In genomic region chr19:7240291-7240690, GRCm38 (mm10) we compare ENCODE assay signal across 8 mouse cellular contexts. TPM values are rescaled to one million over a fixed set of nuclear protein-coding genes. Genes with fewer than 3 reads are reported as not detected.
DNase-seq lines count a peak whose midpoint lies in the region; ATAC-seq and TF ChIP-seq lines count a peak whose summit lies in the region.

No protein-coding gene starts in this region.

- WGBS in heart, embryonic 10.5 days = 3% methylated on average over 13 of the region's 13 CpGs
- 4% methylated on average over 13 of the region's 13 CpGs for WGBS in embryonic facial prominence, embryonic 12.5 days
- WGBS in intestine, postnatal 0 days = 1% methylated on average over 13 of the region's 13 CpGs
- 2% methylated on average over 13 of the region's 13 CpGs for WGBS in neural tube, embryonic 12.5 days

- peaks cover 37% of the 10 kb centered on the region for H3K36me3 ChIP-seq in heart, embryonic 10.5 days
- H3K36me3 ChIP-seq in CH12.LX (replicated peaks in 1 of 2; ENCODE audit: control insufficient read depth in 1 of 2, insufficient read depth in 1 of 2, low read length in 1 of 2) = peaks cover 3 to 32% of the 10 kb centered on the region in 2 experiments
- H3K36me3 ChIP-seq in embryonic facial prominence, embryonic 12.5 days = 0 out of 2 replicates have a peak, but pooled peaks cover 6% of the 10 kb centered on the region
- peaks cover 15% of the 10 kb centered on the region for H3K36me3 ChIP-seq in intestine, postnatal 0 days (ENCODE audit: control insufficient read depth, insufficient read depth)
- peaks cover 19% of the 10 kb centered on the region for H3K36me3 ChIP-seq in neural tube, embryonic 12.5 days

- dilution Hi-C loops in CH12.LX (cut with MboI; ENCODE audit: extremely low pct_ligation_motif_present, extremely low pct_unique_long_range_greater_than_20kb, low sequenced_read_pairs) = no loop called here

- peak overlapping the region; percentile 64 for H3K4me2 ChIP-seq in CH12.LX (ENCODE audit: insufficient read depth, low read depth, poor library complexity, severe bottlenecking)
- peak overlapping the region; percentile 79 for H3K4me2 ChIP-seq in embryonic facial prominence, embryonic 12.5 days (replicated peaks)
- peak overlapping the region; percentile 99 for H3K4me2 ChIP-seq in intestine, postnatal 0 days (replicated peaks; ENCODE audit: low read depth)
- peak overlapping the region; percentile 95 for H3K4me2 ChIP-seq in neural tube, embryonic 12.5 days (replicated peaks)

- H3K9ac ChIP-seq in CH12.LX (ENCODE audit: insufficient read depth, low read depth) = peak overlapping the region; percentile 76
- peak overlapping the region; percentile 78 for H3K9ac ChIP-seq in embryonic facial prominence, embryonic 12.5 days
- peak overlapping the region; percentile 79 for H3K9ac ChIP-seq in intestine, postnatal 0 days (ENCODE audit: low read depth, low read length)
- peak overlapping the region; percentile 79 for H3K9ac ChIP-seq in neural tube, embryonic 12.5 days

- peak overlapping the region; percentile 94 for H3K27ac ChIP-seq in heart, embryonic 10.5 days
- H3K27ac ChIP-seq in CH12.LX (ENCODE audit: insufficient read depth, low read depth) = peak overlapping the region; percentile 47
- H3K27ac ChIP-seq in embryonic facial prominence, embryonic 12.5 days = peak overlapping the region; percentile 81
- H3K27ac ChIP-seq in intestine, postnatal 0 days (ENCODE audit: low read depth, low read length) = peak overlapping the region; percentile 77
- peak overlapping the region; percentile 74; the same call in 1 of the 2 replicates for H3K27ac ChIP-seq in neural tube, embryonic 12.5 days

- in situ Hi-C loops in CH12.LX (cut with MboI; ENCODE audit: low pct_ligation_motif_present, low pct_unique_long_range_greater_than_20kb, low sequenced_read_pairs) = loop anchor here (10.0 kb wide), 1 partner anchor 175 kb away; the partner anchor contains the start of gene 2700081O15Rik

- no peak for DNase-seq in heart, embryonic 10.5 days (ENCODE audit: low spot score)
- DNase-seq in heart, postnatal 4 days = no peak
- peak; percentile 26 for DNase-seq in CH12.LX (ENCODE audit: extremely low read depth)
- DNase-seq in gastrocnemius, adult 8-10 months (ENCODE audit: low spot score in 2 of 2) = no peak
- DNase-seq in urinary bladder, postnatal 36 days (ENCODE audit: low spot score in 2 of 2) = no peak

- no peak for TF ChIP-seq RAD21 in CH12.LX (IDR thresholded peaks at IDR 0.05; ENCODE audit: low read depth, low read length)

- TF ChIP-seq EP300 in CH12.LX (IDR thresholded peaks at IDR 0.05; ENCODE audit: low read length) = no peak

- TF ChIP-seq POLR2A in CH12.LX (IDR thresholded peaks at IDR 0.05; ENCODE audit: low read depth, low read length) = no peak

- ATAC-seq in embryonic facial prominence, embryonic 12.5 days (ENCODE audit: insufficient number of reproducible peaks, insufficient read depth, low FRiP score, low TSS enrichment) = no peak
- no peak for ATAC-seq in intestine, postnatal 0 days
- no peak; the same call in 1 of the 2 replicates for ATAC-seq in neural tube, embryonic 12.5 days (ENCODE audit: low FRiP score, low read depth)

- peak overlapping the region; percentile 80 for H3K4me3 ChIP-seq in heart, embryonic 10.5 days
- peak overlapping the region; percentile 85 to 91 (median 87) for H3K4me3 ChIP-seq in CH12.LX (replicated peaks in 1 of 3; ENCODE audit: low read depth in 2 of 3, low read length in 2 of 3, poor library complexity in 1 of 3)
- peak overlapping the region; percentile 68 for H3K4me3 ChIP-seq in embryonic facial prominence, embryonic 12.5 days
- peak overlapping the region; percentile 85 for H3K4me3 ChIP-seq in intestine, postnatal 0 days (ENCODE audit: low read depth, low read length)
- peak overlapping the region; percentile 69 for H3K4me3 ChIP-seq in neural tube, embryonic 12.5 days

- no peaks in the 10 kb centered on the region; the same call in 1 of the 2 replicates for H3K27me3 ChIP-seq in heart, embryonic 10.5 days (ENCODE audit: insufficient read depth, poor library complexity, severe bottlenecking)
- H3K27me3 ChIP-seq in CH12.LX (replicated peaks) = peaks cover 4% of the 10 kb centered on the region
- H3K27me3 ChIP-seq in embryonic facial prominence, embryonic 12.5 days = no peaks in the 10 kb centered on the region
- H3K27me3 ChIP-seq in intestine, postnatal 0 days (replicated peaks; ENCODE audit: control insufficient read depth, insufficient read depth, low read length) = no peaks in the 10 kb centered on the region
- no peaks in the 10 kb centered on the region for H3K27me3 ChIP-seq in neural tube, embryonic 12.5 days (replicated peaks)

- H3K4me1 ChIP-seq in heart, embryonic 10.5 days = peaks cover 25% of the 10 kb centered on the region
- H3K4me1 ChIP-seq in CH12.LX (ENCODE audit: control insufficient read depth in 1 of 2, insufficient read depth in 2 of 2) = peaks cover 25 to 54% of the 10 kb centered on the region in 2 experiments
- H3K4me1 ChIP-seq in embryonic facial prominence, embryonic 12.5 days = peaks cover 11% of the 10 kb centered on the region
- no peaks in the 10 kb centered on the region for H3K4me1 ChIP-seq in intestine, postnatal 0 days (replicated peaks; ENCODE audit: control insufficient read depth, insufficient read depth, low read length)
- H3K4me1 ChIP-seq in neural tube, embryonic 12.5 days = peaks cover 22% of the 10 kb centered on the region

- no peak for TF ChIP-seq CTCF in CH12.LX (conservative IDR thresholded peaks at IDR 0.05 in 1 of 2, IDR thresholded peaks at IDR 0.05 in 1 of 2; ENCODE audit: low read depth in 2 of 2, low read length in 2 of 2)
- TF ChIP-seq CTCF in intestine, postnatal 0 days (IDR thresholded peaks at IDR 0.05; ENCODE audit: low read depth) = no peak

- H3K79me2 ChIP-seq in CH12.LX (replicated peaks; ENCODE audit: control insufficient read depth, extremely low read depth, insufficient read depth, poor library complexity, severe bottlenecking) = peaks cover 33% of the 10 kb centered on the region

- no peaks in the 10 kb centered on the region for H3K9me3 ChIP-seq in heart, embryonic 10.5 days
- no peaks in the 10 kb centered on the region for H3K9me3 ChIP-seq in CH12.LX (replicated peaks; ENCODE audit: low read length)
- H3K9me3 ChIP-seq in embryonic facial prominence, embryonic 12.5 days = no peaks in the 10 kb centered on the region
- no peaks in the 10 kb centered on the region for H3K9me3 ChIP-seq in intestine, postnatal 0 days (ENCODE audit: control insufficient read depth)
- H3K9me3 ChIP-seq in neural tube, embryonic 12.5 days = no peaks in the 10 kb centered on the region

TF ChIP-seq in CH12.LX, 34 proteins besides CTCF, POLR2A, EP300 and RAD21:
- TF ChIP-seq SIN3A (IDR thresholded peaks at IDR 0.05; ENCODE audit: low read length) (no peak; the same call in none of the 2 replicates), MYC (IDR thresholded peaks at IDR 0.05; ENCODE audit: low read depth, low read length) (0 out of 2 replicates have a peak, but pooled peaks have one; percentile 8)

RNA-seq across cellular contexts. Expression of gene Naa40, which starts 0.7 kb away (rescaled TPM):
- 67.6 and 72.8 TPM in 2 replicates for polyA plus RNA-seq in heart, embryonic 10.5 days (2016; fragmentation: Nextera tagmentation; extraction: Ambion mirVana)
- 10 to 100 TPM; 34.3 to 36.9 TPM for total RNA-seq in heart, postnatal 4 days (2021)
- total RNA-seq in CH12.LX (2012; rRNA removed) = 40.6 and 45.5 TPM in 2 replicates
- total RNA-seq in CH12.LX (2014; rRNA removed) = 63.1 and 65.7 TPM in 2 replicates
- 61.2 and 69.3 TPM in 2 replicates for polyA plus RNA-seq in CH12.LX (2012; ENCODE audit: insufficient read length, low read depth)
- polyA plus RNA-seq in embryonic facial prominence, embryonic 12.5 days (2016; fragmentation: Nextera tagmentation; extraction: Ambion mirVana) = 71.8 and 72.2 TPM in 2 replicates
- polyA plus RNA-seq in intestine, postnatal 0 days (2015; fragmentation: Nextera tagmentation; extraction: Ambion mirVana) = 18.6 and 19.7 TPM in 2 replicates
- polyA plus RNA-seq in neural tube, embryonic 12.5 days (2016; fragmentation: Nextera tagmentation; extraction: Ambion mirVana) = 74.0 and 76.0 TPM in 2 replicates
- total RNA-seq in gastrocnemius, adult 8-10 months (2022) = 10 to 100 TPM in 3 of 4 experiments, 1 to 10 TPM in 1; 9.2 to 12.4 (median 11.2) TPM

RNA-seq across cellular contexts. Expression of gene Cox8a, which starts 22.9 kb away (rescaled TPM):
- 1,294 and 1,907 TPM in 2 replicates for polyA plus RNA-seq in heart, embryonic 10.5 days (2016; fragmentation: Nextera tagmentation; extraction: Ambion mirVana)
- total RNA-seq in heart, postnatal 4 days (2021) = 100 to 1,000 TPM; 836 to 917 TPM
- 797 and 822 TPM in 2 replicates for total RNA-seq in CH12.LX (2012; rRNA removed)
- 275 and 326 TPM in 2 replicates for total RNA-seq in CH12.LX (2014; rRNA removed)
- 617 and 896 TPM in 2 replicates for polyA plus RNA-seq in CH12.LX (2012; ENCODE audit: insufficient read length, low read depth)
- 824 and 858 TPM in 2 replicates for polyA plus RNA-seq in embryonic facial prominence, embryonic 12.5 days (2016; fragmentation: Nextera tagmentation; extraction: Ambion mirVana)
- 2,194 and 2,204 TPM in 2 replicates for polyA plus RNA-seq in intestine, postnatal 0 days (2015; fragmentation: Nextera tagmentation; extraction: Ambion mirVana)
- polyA plus RNA-seq in neural tube, embryonic 12.5 days (2016; fragmentation: Nextera tagmentation; extraction: Ambion mirVana) = 822 and 941 TPM in 2 replicates
- total RNA-seq in gastrocnemius, adult 8-10 months (2022) = 100 to 1,000 TPM in 1 of 4 experiments, 10 to 100 TPM in 3; 68.4 to 103 (median 82.9) TPM

RNA-seq across cellular contexts. Expression of gene Rcor2, which starts 26.8 kb away (rescaled TPM):
- polyA plus RNA-seq in heart, embryonic 10.5 days (2016; fragmentation: Nextera tagmentation; extraction: Ambion mirVana) = 18.5 and 27.1 TPM in 2 replicates
- total RNA-seq in heart, postnatal 4 days (2021) = 10 to 100 TPM; 19.0 to 19.2 TPM
- total RNA-seq in CH12.LX (2012; rRNA removed) (12.0 and 13.3 TPM in 2 replicates), CH12.LX (2014; rRNA removed) (9.2 and 10.3 TPM in 2 replicates)
- polyA plus RNA-seq in CH12.LX (2012; ENCODE audit: insufficient read length, low read depth) = 22.8 and 28.2 TPM in 2 replicates
- polyA plus RNA-seq in embryonic facial prominence, embryonic 12.5 days (2016; fragmentation: Nextera tagmentation; extraction: Ambion mirVana) = 40.8 and 43.5 TPM in 2 replicates
- 1.5 and 2.2 TPM in 2 replicates for polyA plus RNA-seq in intestine, postnatal 0 days (2015; fragmentation: Nextera tagmentation; extraction: Ambion mirVana)
- 75.5 and 84.8 TPM in 2 replicates for polyA plus RNA-seq in neural tube, embryonic 12.5 days (2016; fragmentation: Nextera tagmentation; extraction: Ambion mirVana)
- total RNA-seq in gastrocnemius, adult 8-10 months (2022) = 1 to 10 TPM; 1.8 to 4.2 (median 2.1) TPM

RNA-seq across cellular contexts. Expression of gene Otub1, which starts 34.2 kb away (rescaled TPM):
- 198 and 212 TPM in 2 replicates for polyA plus RNA-seq in heart, embryonic 10.5 days (2016; fragmentation: Nextera tagmentation; extraction: Ambion mirVana)
- total RNA-seq in heart, postnatal 4 days (2021) = 100 to 1,000 TPM; 111 to 112 TPM
- total RNA-seq in CH12.LX (2012; rRNA removed) (102 and 114 TPM in 2 replicates), CH12.LX (2014; rRNA removed) (115 and 119 TPM in 2 replicates)
- polyA plus RNA-seq in CH12.LX (2012; ENCODE audit: insufficient read length, low read depth) = 126 and 139 TPM in 2 replicates
- polyA plus RNA-seq in embryonic facial prominence, embryonic 12.5 days (2016; fragmentation: Nextera tagmentation; extraction: Ambion mirVana) = 234 and 242 TPM in 2 replicates
- polyA plus RNA-seq in intestine, postnatal 0 days (2015; fragmentation: Nextera tagmentation; extraction: Ambion mirVana) = 121 and 126 TPM in 2 replicates
- polyA plus RNA-seq in neural tube, embryonic 12.5 days (2016; fragmentation: Nextera tagmentation; extraction: Ambion mirVana) = 244 and 249 TPM in 2 replicates
- 10 to 100 TPM; 39.9 to 54.3 (median 43.5) TPM for total RNA-seq in gastrocnemius, adult 8-10 months (2022)
